Mouse (Mus musculus): ENCODE results near the gene Cdc6. TPM values are rescaled to one million over a fixed set of nuclear protein-coding genes. Genes with fewer than 3 reads are reported as not detected.

Gene Cdc6
- polyA plus RNA-seq, 1 experiment from 2014 or later: 39.1 TPM

DNA sequence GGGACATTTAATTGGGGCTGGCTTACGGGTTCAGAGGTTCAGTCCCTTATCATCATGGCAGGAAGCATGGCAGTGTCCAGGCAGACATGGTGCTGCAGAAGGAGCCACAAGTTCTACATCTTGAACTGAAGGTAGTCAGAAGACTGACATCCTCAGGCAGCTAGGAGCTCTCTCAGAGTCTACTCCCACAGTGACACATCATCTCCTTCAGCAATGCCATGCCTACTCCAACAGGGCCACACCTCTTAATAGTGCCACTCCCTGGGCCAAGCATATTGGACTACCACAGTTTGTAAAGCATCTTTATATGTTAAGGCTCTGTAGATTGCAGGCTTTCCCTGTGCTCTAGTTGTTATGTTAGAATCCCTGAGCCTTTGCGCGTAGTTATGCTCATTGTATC is 19.9 kb upstream of the Cdc6 start:
- peaks cover 83% of the 10 kb centered on the region for H3K36me3 ChIP-seq

DNA sequence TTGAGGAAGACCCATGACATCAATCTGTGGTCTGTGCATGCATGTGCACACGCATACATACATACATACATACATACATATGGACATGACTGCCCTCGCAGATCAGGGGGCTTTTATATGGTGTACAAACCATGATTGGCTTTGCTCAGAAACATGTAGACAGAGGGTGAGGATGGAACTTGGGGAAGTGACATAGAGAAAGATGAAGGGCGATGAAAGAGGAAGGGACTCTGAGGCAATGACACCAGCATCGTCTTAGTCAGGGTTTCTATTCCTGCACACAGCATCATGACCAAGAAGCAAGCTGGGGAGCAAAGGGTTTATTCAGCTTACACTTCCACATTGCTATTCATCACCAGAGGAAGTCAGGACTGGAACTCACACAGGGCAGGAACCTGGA is 18.5 kb upstream of the Cdc6 start:
- Histone ChIP-seq H3K27ac (no peak overlapping the region), H3K9ac (no peak overlapping the region), H3K4me3 (replicated peaks) (no peak overlapping the region), H3K9me3 (replicated peaks) (no peaks in the 10 kb centered on the region), H3K36me3 (peaks cover 97% of the 10 kb centered on the region), H3K4me2 (no peak overlapping the region), H3K4me1 (no peaks in the 10 kb centered on the region), H3K27me3 (no peaks in the 10 kb centered on the region)
- WGBS: 95% methylated on average over 4 of the region's 4 CpGs
- ATAC-seq (replicated peaks; ENCODE audit: low FRiP score): no peak

More for the DNA sequence above, 19.9 kb upstream of the Cdc6 start:
- Histone ChIP-seq H3K9ac (no peak overlapping the region), H3K9me3 (replicated peaks) (no peaks in the 10 kb centered on the region), H3K27me3 (no peaks in the 10 kb centered on the region), H3K27ac (no peak overlapping the region), H3K4me1 (no peaks in the 10 kb centered on the region), H3K4me3 (replicated peaks) (no peak overlapping the region), H3K4me2 (no peak overlapping the region)
- 94% methylated on average over 3 of the region's 3 CpGs for WGBS
- ATAC-seq (replicated peaks; ENCODE audit: low FRiP score): no peak

DNA sequence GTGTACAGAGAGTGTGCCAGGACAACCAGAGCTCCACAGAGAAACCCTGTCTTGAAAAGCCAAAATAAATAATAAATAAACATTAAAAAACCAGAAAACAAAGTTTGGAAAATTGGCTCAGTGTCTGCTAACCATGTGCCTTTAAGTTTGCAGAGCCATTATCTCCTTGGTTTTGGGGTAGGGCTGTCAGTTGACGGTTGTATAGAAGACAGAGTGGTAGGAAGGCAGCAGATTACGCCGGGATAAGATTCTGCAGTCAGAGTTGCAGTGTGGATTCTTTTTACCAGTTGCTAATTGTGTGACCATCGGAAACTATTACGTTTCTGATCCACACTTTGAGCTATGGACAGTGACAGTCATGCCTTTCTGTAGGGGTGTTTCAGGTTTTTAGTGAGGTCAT is 17.6 kb upstream of the Cdc6 start:
- H3K4me1 ChIP-seq: no peaks in the 10 kb centered on the region
- H3K9ac ChIP-seq: no peak overlapping the region
- no peaks in the 10 kb centered on the region for H3K9me3 ChIP-seq (replicated peaks)
- H3K27ac ChIP-seq: no peak overlapping the region
- no peak for ATAC-seq (replicated peaks; ENCODE audit: low FRiP score)
- H3K27me3 ChIP-seq: no peaks in the 10 kb centered on the region
- H3K36me3 ChIP-seq: peaks cover 96% of the 10 kb centered on the region
- no peak overlapping the region for H3K4me2 ChIP-seq
- WGBS: 91% methylated on average over 5 of the region's 5 CpGs
- no peak overlapping the region for H3K4me3 ChIP-seq (replicated peaks)

DNA sequence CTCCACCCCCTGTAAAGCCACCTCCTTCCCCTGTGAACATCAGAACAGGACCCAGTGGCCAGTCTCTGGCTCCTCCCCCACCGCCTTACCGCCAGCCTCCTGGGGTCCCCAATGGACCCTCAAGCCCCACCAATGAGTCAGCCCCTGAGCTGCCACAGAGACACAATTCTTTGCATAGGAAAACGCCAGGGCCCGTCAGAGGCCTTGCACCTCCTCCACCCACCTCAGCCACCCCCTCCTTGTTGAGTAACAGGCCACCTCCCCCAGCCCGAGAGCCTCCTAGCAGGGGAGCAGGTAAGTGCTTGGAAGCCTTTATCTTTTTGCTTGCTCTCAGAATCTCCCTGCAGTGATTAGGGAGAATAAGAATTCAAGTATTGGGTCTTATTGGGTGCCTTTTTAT is 15.2 kb upstream of the Cdc6 start:
- WGBS: 66% methylated on average over 5 of the region's 5 CpGs
- no peak for ATAC-seq (replicated peaks; ENCODE audit: low FRiP score)

DNA sequence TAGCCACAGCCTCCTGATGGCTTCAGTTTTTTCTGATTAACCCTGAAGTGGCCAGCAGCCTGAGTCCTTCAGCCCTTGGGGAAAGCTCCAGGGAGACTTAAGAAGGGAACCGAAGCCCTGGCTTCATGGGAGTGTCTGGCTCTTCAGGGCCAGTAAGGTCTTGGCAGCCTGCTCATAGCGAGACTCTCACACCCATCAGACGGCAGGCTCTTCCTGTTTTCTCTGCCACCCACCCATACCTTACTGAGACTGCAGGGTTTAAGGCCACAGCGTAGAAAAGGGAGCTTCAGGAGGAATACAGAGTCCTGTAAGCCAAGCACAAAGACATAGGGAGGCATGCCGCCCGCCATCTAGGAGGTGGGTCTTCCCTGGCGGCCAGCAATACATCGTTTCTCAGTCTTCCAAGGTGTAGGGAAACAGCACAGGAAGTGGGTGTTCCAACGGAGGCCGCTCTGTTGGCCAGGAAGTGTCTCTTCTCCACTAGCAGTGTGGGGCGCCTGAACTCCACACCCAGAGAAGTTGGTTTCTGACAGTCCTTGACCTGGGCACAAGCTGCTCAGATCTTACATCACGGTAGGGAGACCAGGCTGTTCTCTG is 7.0 kb upstream of the Cdc6 start:
- peaks cover 36% of the 10 kb centered on the region for H3K4me1 ChIP-seq
- H3K27ac ChIP-seq: no peak overlapping the region
- H3K36me3 ChIP-seq: peaks cover 72% of the 10 kb centered on the region
- H3K4me2 ChIP-seq: no peak overlapping the region
- H3K4me3 ChIP-seq (replicated peaks): no peak overlapping the region
- no peaks in the 10 kb centered on the region for H3K27me3 ChIP-seq
- H3K9me3 ChIP-seq (replicated peaks): no peaks in the 10 kb centered on the region
- no peak for ATAC-seq (replicated peaks; ENCODE audit: low FRiP score)
- WGBS: 79% methylated on average over 12 of the region's 12 CpGs
- H3K9ac ChIP-seq: no peak overlapping the region

More for the DNA sequence above, 15.2 kb upstream of the Cdc6 start:
- Histone ChIP-seq H3K27ac (no peak overlapping the region), H3K4me2 (no peak overlapping the region), H3K9ac (no peak overlapping the region), H3K27me3 (no peaks in the 10 kb centered on the region), H3K9me3 (replicated peaks) (no peaks in the 10 kb centered on the region), H3K36me3 (peaks cover 98% of the 10 kb centered on the region), H3K4me1 (no peaks in the 10 kb centered on the region), H3K4me3 (replicated peaks) (no peak overlapping the region)

DNA sequence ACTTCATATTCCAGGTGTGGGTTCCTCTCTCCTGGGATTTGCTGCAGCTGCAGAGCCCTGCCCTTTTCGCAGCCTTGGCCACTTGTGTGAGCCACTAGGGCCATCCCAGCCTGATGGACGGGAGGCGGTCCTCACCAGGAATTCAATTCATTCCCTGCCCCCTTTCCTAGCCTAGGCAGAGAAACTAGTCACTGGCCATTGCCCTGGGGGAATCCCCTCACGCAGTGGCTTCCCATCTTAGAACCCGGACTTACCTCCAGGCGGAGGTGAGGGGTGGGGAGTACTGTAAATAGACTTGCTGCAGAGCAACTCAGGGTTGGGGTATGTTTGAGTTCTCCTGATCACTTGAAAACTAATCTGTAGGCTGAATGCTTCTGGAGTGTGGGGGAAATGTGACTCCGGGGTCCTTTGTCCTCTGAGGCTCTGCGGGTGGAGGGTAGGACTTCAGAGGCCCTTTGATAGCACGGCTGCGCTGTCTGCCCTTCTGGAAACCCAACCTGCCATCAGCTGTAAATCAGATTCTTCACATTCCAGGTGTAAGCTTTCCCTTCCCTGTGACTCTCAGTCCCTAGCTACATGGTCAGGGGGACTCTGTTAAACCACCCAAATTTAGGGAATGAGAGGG is 4.9 kb upstream of the Cdc6 start:
- H3K4me2 ChIP-seq: 0 out of 2 replicates have a peak overlapping the region, but pooled peaks have one; percentile 7
- WGBS: 10% methylated on average over 10 of the region's 10 CpGs

DNA sequence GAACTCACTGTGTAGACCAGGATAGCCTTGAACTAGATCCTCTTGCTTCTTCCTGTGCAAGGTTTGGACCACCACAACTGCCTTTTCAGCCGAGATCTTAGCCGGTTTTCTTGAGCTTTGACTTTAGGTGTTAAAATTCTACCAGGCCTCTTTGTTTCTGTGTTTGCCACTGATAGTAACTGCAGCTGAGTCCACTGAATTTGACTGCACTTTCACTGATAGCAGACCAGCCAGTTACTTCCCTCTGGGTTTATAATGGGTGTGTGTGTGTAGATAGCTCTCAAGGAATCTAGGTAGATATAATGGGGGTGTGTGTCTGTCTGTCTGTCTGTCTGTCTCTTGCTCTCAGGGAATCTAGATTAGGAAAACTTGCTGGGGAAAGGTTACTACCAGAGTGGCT is 3.0 kb upstream of the Cdc6 start:
- no peaks in the 10 kb centered on the region for H3K9me3 ChIP-seq (replicated peaks)
- no peak for ATAC-seq (replicated peaks; ENCODE audit: low FRiP score)
- no peak overlapping the region for H3K9ac ChIP-seq
- no peaks in the 10 kb centered on the region for H3K27me3 ChIP-seq
- peaks cover 37% of the 10 kb centered on the region for H3K36me3 ChIP-seq
- 73% methylated on average over 2 of the region's 2 CpGs for WGBS
- peaks cover 64% of the 10 kb centered on the region for H3K4me1 ChIP-seq
- no peak overlapping the region for H3K4me2 ChIP-seq
- peak overlapping the region; percentile 85 for H3K27ac ChIP-seq
- no peak overlapping the region for H3K4me3 ChIP-seq (replicated peaks)

More for the DNA sequence above, 4.9 kb upstream of the Cdc6 start:
- ATAC-seq (replicated peaks; ENCODE audit: low FRiP score): no peak
- H3K9ac ChIP-seq: peak overlapping the region; percentile 17; the same call in 1 of the 2 replicates
- peaks cover 46% of the 10 kb centered on the region for H3K4me1 ChIP-seq
- no peaks in the 10 kb centered on the region for H3K27me3 ChIP-seq
- peak overlapping the region; percentile 85 for H3K27ac ChIP-seq
- no peaks in the 10 kb centered on the region for H3K9me3 ChIP-seq (replicated peaks)
- peaks cover 53% of the 10 kb centered on the region for H3K36me3 ChIP-seq
- no peak overlapping the region for H3K4me3 ChIP-seq (replicated peaks)

DNA sequence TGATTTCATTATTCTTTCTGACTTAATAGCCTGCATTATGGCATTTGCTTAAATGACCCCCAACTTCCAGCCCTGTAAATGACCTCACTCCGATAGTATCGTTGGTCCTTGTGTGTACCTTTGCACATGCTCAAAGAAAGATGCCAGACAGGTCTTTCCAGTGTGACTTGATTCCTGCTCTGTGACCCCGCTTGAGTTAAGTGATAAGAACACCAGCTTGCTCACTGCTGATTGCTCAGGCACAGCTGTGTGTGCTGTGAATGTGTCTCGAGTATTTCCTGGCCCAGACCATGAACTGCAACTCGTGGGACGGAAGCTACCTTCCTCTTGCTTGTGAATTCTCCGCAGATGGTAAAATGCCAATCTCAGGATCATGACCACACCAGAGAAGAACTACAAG is 2.6 kb upstream of the Cdc6 start:
- Histone ChIP-seq H3K9me3 (replicated peaks) (no peaks in the 10 kb centered on the region), H3K4me3 (replicated peaks) (no peak overlapping the region), H3K27ac (peak overlapping the region; percentile 85), H3K36me3 (peaks cover 34% of the 10 kb centered on the region), H3K4me1 (peaks cover 64% of the 10 kb centered on the region), H3K4me2 (no peak overlapping the region), H3K27me3 (no peaks in the 10 kb centered on the region), H3K9ac (no peak overlapping the region)
- 0 out of 2 replicates have a peak, but pooled peaks have one; percentile 16 for ATAC-seq (replicated peaks; ENCODE audit: low FRiP score)
- WGBS: 64% methylated on average over 7 of the region's 7 CpGs

DNA sequence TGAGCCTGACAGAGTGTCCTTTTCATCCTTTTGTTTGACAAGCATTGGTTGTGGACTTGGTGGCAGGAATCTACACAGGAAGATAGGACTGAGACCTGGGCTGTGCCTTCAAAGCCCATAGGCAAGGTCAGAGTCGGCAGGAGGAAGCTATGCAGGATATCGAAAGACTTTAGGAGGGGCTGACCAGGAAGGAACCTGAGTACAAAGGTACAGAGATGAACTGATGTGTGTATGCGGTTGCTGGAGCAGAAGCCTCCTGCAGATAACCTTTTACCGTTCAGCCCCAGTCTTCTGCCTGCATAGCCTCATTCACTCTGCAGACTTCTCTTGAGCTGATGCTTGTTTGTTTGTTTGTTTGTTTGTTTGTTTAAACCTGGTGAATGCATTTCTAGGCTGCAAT is 2.0 kb upstream of the Cdc6 start:
- no peaks in the 10 kb centered on the region for H3K27me3 ChIP-seq
- peaks cover 68% of the 10 kb centered on the region for H3K4me1 ChIP-seq
- no peak for ATAC-seq (replicated peaks; ENCODE audit: low FRiP score)
- peaks cover 34% of the 10 kb centered on the region for H3K36me3 ChIP-seq
- peak overlapping the region; percentile 3; the same call in 1 of the 2 replicates for H3K4me2 ChIP-seq
- peak overlapping the region; percentile 85 for H3K27ac ChIP-seq
- H3K9me3 ChIP-seq (replicated peaks): no peaks in the 10 kb centered on the region
- no peak overlapping the region for H3K9ac ChIP-seq
- 73% methylated on average over 4 of the region's 4 CpGs for WGBS
- no peak overlapping the region for H3K4me3 ChIP-seq (replicated peaks)

DNA sequence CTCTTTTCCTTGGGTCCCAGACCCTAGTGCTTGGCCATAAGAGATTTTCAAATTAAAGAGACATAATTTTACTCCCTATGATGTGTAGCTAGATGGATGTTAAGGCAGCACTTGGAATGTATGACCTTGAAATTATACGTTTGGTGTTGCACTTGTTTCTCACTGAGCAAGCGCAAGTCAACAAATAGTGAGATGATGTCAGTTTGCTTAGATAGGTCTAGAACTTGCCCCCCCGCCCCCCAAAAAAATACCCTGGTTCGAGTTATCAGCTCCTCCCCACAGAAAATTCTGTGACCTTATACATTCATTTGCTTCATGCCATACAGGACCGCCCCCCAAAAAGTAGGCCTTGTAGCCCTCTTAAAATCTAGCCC is 551 bp upstream of the Cdc6 start:
- peak overlapping the region; percentile 66 for H3K4me3 ChIP-seq (replicated peaks)
- ATAC-seq (replicated peaks; ENCODE audit: low FRiP score): no peak
- H3K4me1 ChIP-seq: peaks cover 65% of the 10 kb centered on the region
- no peak overlapping the region for H3K9ac ChIP-seq
- H3K36me3 ChIP-seq: peaks cover 34% of the 10 kb centered on the region
- H3K9me3 ChIP-seq (replicated peaks): no peaks in the 10 kb centered on the region
- 0 out of 2 replicates have a peak overlapping the region, but pooled peaks have one; percentile 85 for H3K27ac ChIP-seq
- H3K4me2 ChIP-seq: peak overlapping the region; percentile 97
- WGBS: 58% methylated on average over 5 of the region's 5 CpGs
- no peaks in the 10 kb centered on the region for H3K27me3 ChIP-seq

DNA sequence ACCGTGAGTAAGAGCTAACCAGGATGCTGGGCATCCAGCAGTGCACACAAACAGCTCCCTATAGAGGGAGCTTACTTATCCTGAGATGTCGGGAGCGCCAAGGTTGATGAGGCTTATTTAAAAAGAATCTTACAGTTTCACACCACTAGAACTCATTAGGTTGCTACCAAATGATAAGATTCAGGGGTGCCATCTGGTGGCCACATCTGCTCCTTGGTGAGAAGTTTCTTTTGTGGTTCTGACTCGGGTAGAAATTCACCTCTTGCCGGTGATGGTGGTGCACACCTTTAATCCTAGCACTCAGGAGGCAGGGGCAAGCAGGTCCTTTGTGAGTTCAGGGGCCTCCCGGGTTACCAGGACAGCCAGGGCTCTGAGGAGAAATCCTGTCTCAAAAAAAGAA is 2.1 kb downstream of the Cdc6 start:
- no peak overlapping the region for H3K27ac ChIP-seq
- H3K9ac ChIP-seq: 0 out of 2 replicates have a peak overlapping the region, but pooled peaks have one; percentile 57
- no peaks in the 10 kb centered on the region for H3K27me3 ChIP-seq
- H3K4me1 ChIP-seq: peaks cover 40% of the 10 kb centered on the region
- no peak for ATAC-seq (replicated peaks; ENCODE audit: low FRiP score)
- WGBS: 43% methylated on average over 6 of the region's 6 CpGs
- peaks cover 54% of the 10 kb centered on the region for H3K36me3 ChIP-seq
- H3K9me3 ChIP-seq (replicated peaks): no peaks in the 10 kb centered on the region
- peak overlapping the region; percentile 97 for H3K4me2 ChIP-seq
- peak overlapping the region; percentile 66 for H3K4me3 ChIP-seq (replicated peaks)

DNA sequence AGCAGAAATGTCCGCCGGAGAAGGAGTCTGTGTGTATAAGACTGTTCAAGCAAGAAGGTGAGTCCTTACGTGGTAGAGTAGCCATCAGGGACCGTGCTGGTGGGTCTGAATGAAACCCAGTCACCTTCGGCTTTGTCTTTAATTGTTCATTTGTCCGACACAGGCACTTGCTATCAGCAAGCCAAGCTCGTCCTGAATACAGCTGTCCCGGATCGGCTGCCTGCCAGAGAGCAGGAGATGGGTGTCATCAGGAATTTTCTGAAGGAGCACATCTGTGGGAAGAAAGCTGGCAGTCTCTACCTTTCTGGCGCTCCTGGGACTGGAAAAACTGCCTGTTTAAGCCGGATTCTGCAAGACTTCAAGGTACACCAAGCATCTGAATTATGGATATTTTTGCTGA is 2.8 kb downstream of the Cdc6 start:
- Histone ChIP-seq H3K9ac (no peak overlapping the region), H3K4me1 (peaks cover 35% of the 10 kb centered on the region), H3K27me3 (no peaks in the 10 kb centered on the region), H3K4me3 (replicated peaks) (no peak overlapping the region), H3K36me3 (peaks cover 57% of the 10 kb centered on the region), H3K9me3 (replicated peaks) (no peaks in the 10 kb centered on the region), H3K4me2 (no peak overlapping the region), H3K27ac (no peak overlapping the region)
- ATAC-seq (replicated peaks; ENCODE audit: low FRiP score): no peak
- WGBS: 88% methylated on average over 11 of the region's 11 CpGs
